Mouse (Mus musculus): Measurements from ENCODE around the gene Gm37240. TPM values are rescaled to one million over a fixed set of nuclear protein-coding genes. Genes with fewer than 3 reads are reported as not detected.
"Not testable (repeated sequence)": the region's sequence is repeated elsewhere in the genome, so short reads cannot be mapped to it uniquely, and the experiment has no call there.

Gene Gm37240
- polyA plus RNA-seq, 1 experiment from 2014 or later: 15.1 TPM

GRCm38 (mm10) chr3:84870126-84870525 is 1017.2 kb downstream of the Gm37240 start:
- no peak for ATAC-seq (ENCODE audit: low FRiP score, low TSS enrichment)
- no peak overlapping the region for H3K4me2 ChIP-seq (replicated peaks; ENCODE audit: low read depth, low read length)

GRCm38 (mm10) chr3:84867991-84868390 is 1019.3 kb downstream of the Gm37240 start:
- peaks cover 19% of the 10 kb centered on the region for H3K4me1 ChIP-seq (ENCODE audit: control insufficient read depth, insufficient read depth, low read length)
- H3K27me3 ChIP-seq (ENCODE audit: control insufficient read depth, insufficient read depth, low read length): no peaks in the 10 kb centered on the region
- ATAC-seq (ENCODE audit: low FRiP score, low TSS enrichment): peak; percentile 55; the same call in 1 of the 2 replicates
- H3K9me3 ChIP-seq (ENCODE audit: control insufficient read depth, low read length): no peaks in the 10 kb centered on the region
- WGBS: 16% methylated on average over 1 of the region's 1 CpGs
- H3K36me3 ChIP-seq (ENCODE audit: control insufficient read depth, insufficient read depth, low read length): no peaks in the 10 kb centered on the region
- H3K4me3 ChIP-seq (ENCODE audit: low read length): no peak overlapping the region
- no peak overlapping the region for H3K4me2 ChIP-seq (replicated peaks; ENCODE audit: low read depth, low read length)
- H3K9ac ChIP-seq (ENCODE audit: low read depth, low read length): no peak overlapping the region
- no peak overlapping the region; the same call in 1 of the 2 replicates for H3K27ac ChIP-seq (ENCODE audit: low read depth, low read length)

More at GRCm38 (mm10) chr3:84870126-84870525, 1017.2 kb downstream of the Gm37240 start:
- no peak overlapping the region for H3K9ac ChIP-seq (ENCODE audit: low read depth, low read length)
- no peak overlapping the region for H3K27ac ChIP-seq (ENCODE audit: low read depth, low read length)
- H3K4me3 ChIP-seq (ENCODE audit: low read length): no peak overlapping the region
- no peaks in the 10 kb centered on the region for H3K27me3 ChIP-seq (ENCODE audit: control insufficient read depth, insufficient read depth, low read length)
- no peaks in the 10 kb centered on the region for H3K9me3 ChIP-seq (ENCODE audit: control insufficient read depth, low read length)
- H3K36me3 ChIP-seq (ENCODE audit: control insufficient read depth, insufficient read depth, low read length): no peaks in the 10 kb centered on the region
- H3K4me1 ChIP-seq (ENCODE audit: control insufficient read depth, insufficient read depth, low read length): peaks cover 19% of the 10 kb centered on the region

- ATAC-seq (ENCODE audit: low FRiP score, low TSS enrichment): no peak; the same call in 1 of the 2 replicates
- 37% methylated on average over 1 of the region's 1 CpGs for WGBS
Observed at GRCm38 (mm10) chr3:84867434-84867975, 1019.8 kb downstream of the Gm37240 start.

GRCm38 (mm10) chr3:84866866-84867265 is 1020.5 kb downstream of the Gm37240 start:
- Histone ChIP-seq H3K4me1 (ENCODE audit: control insufficient read depth, insufficient read depth, low read length) (peaks cover 19% of the 10 kb centered on the region), H3K4me3 (ENCODE audit: low read length) (no peak overlapping the region), H3K9me3 (ENCODE audit: control insufficient read depth, low read length) (no peaks in the 10 kb centered on the region), H3K27ac (ENCODE audit: low read depth, low read length) (no peak overlapping the region), H3K36me3 (ENCODE audit: control insufficient read depth, insufficient read depth, low read length) (no peaks in the 10 kb centered on the region), H3K27me3 (ENCODE audit: control insufficient read depth, insufficient read depth, low read length) (no peaks in the 10 kb centered on the region), H3K4me2 (replicated peaks; ENCODE audit: low read depth, low read length) (no peak overlapping the region), H3K9ac (ENCODE audit: low read depth, low read length) (no peak overlapping the region)
- ATAC-seq (ENCODE audit: low FRiP score, low TSS enrichment): no peak
- WGBS: 59% methylated on average over 4 of the region's 4 CpGs

More at GRCm38 (mm10) chr3:84867434-84867975, 1019.8 kb downstream of the Gm37240 start:
- H3K9me3 ChIP-seq (ENCODE audit: control insufficient read depth, low read length): no peaks in the 10 kb centered on the region
- no peak overlapping the region for H3K9ac ChIP-seq (ENCODE audit: low read depth, low read length)
- no peak overlapping the region for H3K4me2 ChIP-seq (replicated peaks; ENCODE audit: low read depth, low read length)
- H3K27ac ChIP-seq (ENCODE audit: low read depth, low read length): peak overlapping the region; percentile 33; the same call in 1 of the 2 replicates
- no peaks in the 10 kb centered on the region for H3K36me3 ChIP-seq (ENCODE audit: control insufficient read depth, insufficient read depth, low read length)
- peaks cover 19% of the 10 kb centered on the region for H3K4me1 ChIP-seq (ENCODE audit: control insufficient read depth, insufficient read depth, low read length)
- H3K4me3 ChIP-seq (ENCODE audit: low read length): no peak overlapping the region
- H3K27me3 ChIP-seq (ENCODE audit: control insufficient read depth, insufficient read depth, low read length): no peaks in the 10 kb centered on the region

- Histone ChIP-seq H3K36me3 (ENCODE audit: control insufficient read depth, insufficient read depth, low read length) (no peaks in the 10 kb centered on the region), H3K9me3 (ENCODE audit: control insufficient read depth, low read length) (no peaks in the 10 kb centered on the region), H3K27me3 (ENCODE audit: control insufficient read depth, insufficient read depth, low read length) (no peaks in the 10 kb centered on the region), H3K4me2 (replicated peaks; ENCODE audit: low read depth, low read length) (no peak overlapping the region), H3K27ac (ENCODE audit: low read depth, low read length) (no peak overlapping the region), H3K4me1 (ENCODE audit: control insufficient read depth, insufficient read depth, low read length) (peaks cover 19% of the 10 kb centered on the region), H3K9ac (ENCODE audit: low read depth, low read length) (no peak overlapping the region), H3K4me3 (ENCODE audit: low read length) (no peak overlapping the region)
- ATAC-seq (ENCODE audit: low FRiP score, low TSS enrichment): 0 out of 2 replicates have a peak, but pooled peaks have one; percentile 68
- 34% methylated on average over 3 of the region's 3 CpGs for WGBS
Observed at GRCm38 (mm10) chr3:84865684-84866083, 1021.6 kb downstream of the Gm37240 start.

- not testable (repeated sequence) for H3K4me1 ChIP-seq (ENCODE audit: control insufficient read depth, insufficient read depth, low read length); H3K4me3 ChIP-seq (ENCODE audit: low read length); H3K27ac ChIP-seq (ENCODE audit: low read depth, low read length); H3K4me2 ChIP-seq (replicated peaks; ENCODE audit: low read depth, low read length); H3K9me3 ChIP-seq (ENCODE audit: control insufficient read depth, low read length); H3K36me3 ChIP-seq (ENCODE audit: control insufficient read depth, insufficient read depth, low read length); H3K9ac ChIP-seq (ENCODE audit: low read depth, low read length); ATAC-seq (ENCODE audit: low FRiP score, low TSS enrichment); H3K27me3 ChIP-seq (ENCODE audit: control insufficient read depth, insufficient read depth, low read length)
- 89% methylated on average over 3 of the region's 3 CpGs for WGBS
Observed at GRCm38 (mm10) chr3:84861817-84862216, 1025.5 kb downstream of the Gm37240 start.

GRCm38 (mm10) chr3:84860669-84861068 is 1026.6 kb downstream of the Gm37240 start:
- ATAC-seq (ENCODE audit: low FRiP score, low TSS enrichment): no peak
- H3K9me3 ChIP-seq (ENCODE audit: control insufficient read depth, low read length): no peaks in the 10 kb centered on the region
- H3K27ac ChIP-seq (ENCODE audit: low read depth, low read length): no peak overlapping the region
- H3K4me1 ChIP-seq (ENCODE audit: control insufficient read depth, insufficient read depth, low read length): no peaks in the 10 kb centered on the region
- no peak overlapping the region for H3K4me3 ChIP-seq (ENCODE audit: low read length)
- H3K9ac ChIP-seq (ENCODE audit: low read depth, low read length): no peak overlapping the region
- no peaks in the 10 kb centered on the region for H3K27me3 ChIP-seq (ENCODE audit: control insufficient read depth, insufficient read depth, low read length)
- no peak overlapping the region for H3K4me2 ChIP-seq (replicated peaks; ENCODE audit: low read depth, low read length)
- WGBS: 84% methylated on average over 1 of the region's 1 CpGs
- no peaks in the 10 kb centered on the region for H3K36me3 ChIP-seq (ENCODE audit: control insufficient read depth, insufficient read depth, low read length)

GRCm38 (mm10) chr3:84854440-84854839 is 1032.9 kb downstream of the Gm37240 start:
- WGBS: 81% methylated on average over 1 of the region's 1 CpGs
- no peak overlapping the region for H3K27ac ChIP-seq (ENCODE audit: low read depth, low read length)
- H3K4me3 ChIP-seq (ENCODE audit: low read length): no peak overlapping the region
- no peak for ATAC-seq (ENCODE audit: low FRiP score, low TSS enrichment)
- no peak overlapping the region for H3K9ac ChIP-seq (ENCODE audit: low read depth, low read length)
- no peak overlapping the region for H3K4me2 ChIP-seq (replicated peaks; ENCODE audit: low read depth, low read length)
- H3K27me3 ChIP-seq (ENCODE audit: control insufficient read depth, insufficient read depth, low read length): no peaks in the 10 kb centered on the region
- no peaks in the 10 kb centered on the region for H3K36me3 ChIP-seq (ENCODE audit: control insufficient read depth, insufficient read depth, low read length)
- H3K4me1 ChIP-seq (ENCODE audit: control insufficient read depth, insufficient read depth, low read length): no peaks in the 10 kb centered on the region
- H3K9me3 ChIP-seq (ENCODE audit: control insufficient read depth, low read length): no peaks in the 10 kb centered on the region

GRCm38 (mm10) chr3:84852877-84853276 is 1034.4 kb downstream of the Gm37240 start:
- Histone ChIP-seq H3K36me3 (ENCODE audit: control insufficient read depth, insufficient read depth, low read length) (no peaks in the 10 kb centered on the region), H3K4me1 (ENCODE audit: control insufficient read depth, insufficient read depth, low read length) (no peaks in the 10 kb centered on the region), H3K9ac (ENCODE audit: low read depth, low read length) (no peak overlapping the region), H3K27ac (ENCODE audit: low read depth, low read length) (no peak overlapping the region), H3K27me3 (ENCODE audit: control insufficient read depth, insufficient read depth, low read length) (no peaks in the 10 kb centered on the region), H3K9me3 (ENCODE audit: control insufficient read depth, low read length) (no peaks in the 10 kb centered on the region), H3K4me3 (ENCODE audit: low read length) (no peak overlapping the region), H3K4me2 (replicated peaks; ENCODE audit: low read depth, low read length) (no peak overlapping the region)
- ATAC-seq (ENCODE audit: low FRiP score, low TSS enrichment): no peak
- 77% methylated on average over 7 of the region's 7 CpGs for WGBS
